Mouse (Mus musculus) heart, adult 9 months (tissue): ENCODE measurements at regions not wholly inside any gene's neighbourhood (a gene's known extent, or its start where the extent isn't known, plus 50 kb on each side); places are given as distances from the start of the nearest gene placed in this dataset.

Source experiments
- DNase-seq, 2 experiments: peaks; one replicate each; pipeline ENCODE4 v3.0.0; 2022; ENCODE audit warnings: low spot score in 2 of 2

DNA sequence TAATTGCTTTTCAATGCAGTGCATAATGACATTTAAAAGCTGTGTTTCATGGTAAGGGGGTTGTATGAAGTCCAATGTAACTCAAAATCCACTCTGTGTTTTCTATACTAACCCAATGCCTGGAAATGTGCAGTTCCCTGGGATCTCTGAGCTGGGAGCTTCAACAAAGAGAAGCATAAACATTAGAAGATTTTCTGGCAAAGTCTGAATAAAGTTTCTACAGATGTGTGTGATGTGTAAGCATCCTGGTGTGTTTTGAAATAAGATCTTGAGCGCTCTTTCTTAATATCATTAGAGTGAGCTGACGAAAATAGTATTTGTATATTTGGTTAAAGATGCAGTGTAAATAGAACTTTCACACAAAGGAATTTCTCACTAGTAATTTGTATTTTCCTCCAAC lies 212.2 kb upstream of the Ferd3l start:
- no peak for DNase-seq

DNA sequence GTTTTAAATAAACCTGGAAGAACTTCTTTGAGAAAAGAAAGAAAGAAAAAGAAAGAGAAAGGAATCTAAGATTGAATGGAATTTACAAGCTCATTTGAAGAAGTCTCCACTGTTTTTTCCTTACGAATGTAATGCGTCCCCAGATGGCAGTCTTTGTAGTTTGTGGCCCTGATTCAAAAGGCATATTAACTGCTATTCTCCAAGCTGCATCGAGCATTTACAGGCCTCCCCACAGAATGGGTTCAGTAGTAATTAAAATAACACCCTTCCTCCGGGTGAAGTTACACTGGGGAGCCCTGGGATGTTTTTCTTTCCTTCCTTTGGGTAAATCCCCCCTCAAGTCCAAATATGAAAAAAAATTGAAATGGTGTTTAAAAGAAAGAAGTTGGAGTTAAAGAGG lies 211.2 kb upstream of the Ferd3l start:
- DNase-seq, result no peak

DNA sequence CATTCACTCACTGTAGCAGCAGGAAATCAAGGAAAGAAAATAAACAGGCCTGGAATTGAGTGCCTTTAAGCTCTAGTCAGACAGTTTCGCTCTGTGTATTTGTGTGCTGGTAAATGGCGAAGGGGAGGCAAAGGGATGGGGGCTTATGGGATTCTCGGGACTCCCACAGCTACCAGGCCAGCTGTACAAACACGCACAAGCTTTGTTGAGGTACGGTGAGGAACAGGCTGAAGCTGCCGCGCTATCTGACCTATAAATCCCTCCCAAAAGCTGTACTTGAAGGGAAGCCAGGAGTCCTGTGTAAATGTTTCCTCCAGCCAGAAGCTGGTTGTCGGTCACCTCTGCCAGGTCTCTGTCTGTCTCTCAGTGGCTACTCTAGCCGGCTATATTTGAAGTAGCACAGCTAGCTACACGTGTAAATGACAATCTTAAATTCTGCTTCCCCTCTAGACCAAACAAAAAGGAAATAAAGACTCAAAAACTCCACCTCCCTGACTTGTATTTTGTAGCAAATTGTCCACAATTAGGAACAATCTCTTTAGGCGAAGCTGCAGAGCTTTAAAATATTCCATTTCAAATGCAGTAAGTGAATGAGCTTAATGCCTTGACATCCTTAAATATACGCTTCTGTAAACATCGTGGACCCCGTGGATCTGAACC lies 210.5 kb upstream of the Ferd3l start:
- no peak for DNase-seq

DNA sequence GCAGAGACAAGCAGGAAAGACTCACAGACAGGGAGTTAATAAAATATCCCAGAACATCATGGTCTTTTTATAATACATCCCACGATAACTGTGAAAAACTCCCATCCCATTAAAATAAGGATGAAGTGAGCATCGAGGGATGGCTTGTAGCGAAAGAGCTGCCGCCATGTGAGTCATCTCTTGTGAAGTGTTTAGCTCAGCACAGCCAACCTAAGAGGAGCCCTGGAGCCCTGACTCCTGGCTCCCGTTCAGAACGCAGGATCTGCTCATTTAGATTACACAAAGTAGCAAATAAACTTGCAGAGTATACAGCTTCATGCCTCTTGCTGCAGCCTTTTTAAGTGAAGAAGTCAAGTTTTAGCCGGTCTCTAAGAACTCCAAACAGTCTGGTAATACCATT lies 209.2 kb upstream of the Ferd3l start:
- peak; percentile 6 to 14 for DNase-seq

DNA sequence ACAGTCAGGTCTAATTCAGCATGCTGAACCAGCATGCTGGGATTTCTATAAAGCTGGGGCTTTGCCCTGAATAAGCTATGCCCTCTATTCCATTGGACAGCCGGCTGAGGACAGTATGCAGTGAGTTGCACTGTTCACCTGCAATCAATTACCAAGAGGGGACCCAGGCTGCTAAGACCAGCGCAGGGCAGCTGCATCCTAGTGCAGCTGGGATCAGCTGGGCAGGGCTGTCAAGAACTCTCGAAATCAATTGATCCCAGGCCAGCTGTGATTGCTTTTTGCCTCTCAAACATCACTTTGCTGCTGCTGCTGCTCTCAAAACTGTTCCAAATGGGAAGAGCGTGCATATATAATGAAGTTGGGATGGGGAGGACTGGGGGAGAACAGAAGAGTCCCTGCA lies 196.3 kb upstream of the Ferd3l start:
- DNase-seq, result no peak

DNA sequence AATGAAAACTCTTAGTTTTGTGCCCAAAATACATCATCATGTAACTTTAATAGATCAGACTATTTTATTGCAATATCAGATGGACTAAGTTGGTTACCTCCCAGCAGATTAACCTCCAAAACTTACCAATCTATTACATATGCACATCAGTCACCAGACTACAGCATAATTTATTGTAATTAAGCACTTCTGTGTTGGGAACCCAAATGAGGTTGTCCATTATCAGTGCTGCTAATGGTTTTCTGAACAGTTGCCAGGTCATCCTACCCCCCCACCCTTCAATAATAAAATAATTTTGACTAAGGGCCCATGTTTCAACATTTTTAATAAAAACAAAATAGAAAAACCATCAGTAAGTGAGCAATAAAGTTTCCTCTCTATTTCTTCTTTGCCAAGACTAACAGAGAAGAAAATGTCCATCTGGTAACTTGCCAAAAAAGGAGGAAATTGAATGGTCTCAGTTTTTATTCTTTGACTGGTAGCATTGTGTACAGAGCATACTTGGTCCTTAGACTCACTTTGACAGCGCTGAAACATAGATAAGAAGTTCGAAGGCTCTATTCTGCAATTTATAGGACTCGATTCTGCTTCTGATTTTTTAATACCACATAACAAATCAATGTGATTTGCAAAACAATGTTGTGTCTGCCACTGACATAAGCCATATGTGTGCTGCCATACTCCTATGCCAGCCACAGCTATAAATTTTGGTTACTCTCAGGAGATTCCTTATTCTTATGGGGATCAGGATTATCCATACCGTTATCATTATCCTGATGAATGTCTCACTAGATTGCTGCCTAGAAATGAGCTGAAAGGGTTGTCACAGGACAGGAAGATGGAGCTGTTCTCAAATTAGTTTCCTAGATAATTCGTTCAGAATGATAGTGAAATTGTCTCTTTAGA lies 152.4 kb upstream of the Ferd3l start:
- DNase-seq, result no peak

DNA sequence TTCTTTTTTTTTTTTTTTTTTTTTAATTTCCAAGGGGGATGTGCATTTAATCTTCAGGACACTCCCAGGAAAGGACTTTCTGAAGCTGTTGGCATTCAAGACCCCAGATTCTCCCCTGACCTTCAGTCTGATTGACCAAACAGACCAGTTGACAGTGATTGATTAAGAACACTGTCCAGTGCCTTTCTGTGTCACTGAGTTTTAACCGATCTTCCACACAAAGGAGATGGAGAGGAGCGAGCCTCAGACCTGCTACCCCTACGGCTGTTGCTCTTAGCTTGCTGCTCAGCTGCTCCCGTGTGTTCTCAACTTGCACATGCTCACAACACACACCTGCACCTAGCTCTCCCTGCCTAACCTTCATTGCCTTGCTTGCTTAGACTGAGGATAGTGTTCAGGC lies 149.7 kb upstream of the Ferd3l start:
- no peak for DNase-seq

DNA sequence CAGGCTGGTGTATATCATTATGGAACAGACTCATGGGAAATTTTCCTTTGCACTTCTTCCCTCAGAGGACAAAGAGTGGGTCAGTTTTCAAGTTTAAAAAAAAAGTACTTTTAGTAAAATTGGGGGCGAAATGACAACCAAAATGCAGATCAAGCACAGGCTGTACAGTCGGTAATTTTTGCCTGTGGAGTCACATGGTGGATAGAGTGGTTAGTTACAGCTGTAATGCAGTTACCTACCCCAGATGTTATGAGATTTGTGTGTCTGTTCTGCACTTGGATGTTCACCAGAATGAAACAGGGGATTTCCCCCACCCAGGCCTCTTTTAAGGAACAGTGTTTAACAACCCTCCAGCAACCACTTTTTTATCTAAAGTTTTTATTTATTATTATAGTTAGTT lies 148.3 kb upstream of the Ferd3l start:
- DNase-seq, result no peak

DNA sequence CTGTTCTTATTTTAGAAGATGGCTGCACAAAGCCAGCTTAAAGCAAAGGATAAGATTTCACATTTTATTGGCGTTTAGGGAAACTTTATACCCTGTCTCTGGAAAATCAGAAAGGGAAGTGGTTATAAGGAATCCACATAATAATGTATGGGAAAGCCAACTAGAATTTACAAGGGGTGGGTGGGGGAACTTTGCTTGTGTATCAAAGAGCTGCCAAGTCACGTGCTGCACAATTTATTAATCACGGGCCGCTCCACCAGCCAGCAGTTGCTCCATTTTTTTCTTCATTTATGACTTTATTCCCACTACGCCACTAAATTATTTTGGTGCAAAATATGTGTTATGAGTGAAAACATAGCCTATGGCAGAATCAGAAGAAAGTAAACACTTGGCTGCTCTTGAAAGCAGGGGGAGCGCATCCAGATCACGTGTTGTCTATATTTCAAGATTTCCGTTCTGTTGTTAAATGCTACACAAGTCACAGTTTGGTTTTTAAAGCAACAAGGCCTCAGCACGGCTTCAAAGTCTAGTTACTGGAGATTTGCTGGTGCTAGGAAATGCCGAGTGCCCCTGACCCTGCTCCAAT lies 123.9 kb upstream of the Ferd3l start:
- DNase-seq, result no peak

DNA sequence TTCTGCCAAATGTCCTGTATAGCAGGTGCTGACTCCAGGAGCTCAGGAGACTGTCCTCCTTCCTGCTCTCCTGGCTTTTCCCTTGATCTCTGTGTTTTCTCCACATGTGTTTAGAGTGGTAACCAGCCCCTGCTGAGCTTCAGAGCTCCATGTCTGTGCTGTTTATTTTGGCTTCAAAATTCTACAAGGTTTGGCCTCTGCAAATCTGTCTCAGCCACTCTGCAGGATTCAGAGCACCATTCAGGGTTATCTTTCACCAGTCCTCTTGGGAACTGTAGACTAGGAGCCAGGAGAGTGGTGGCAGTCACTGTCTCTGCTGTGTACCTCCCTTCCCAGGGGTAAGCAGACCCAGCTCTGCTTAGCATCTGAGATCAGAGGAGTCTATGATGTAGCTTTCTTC lies 102.7 kb upstream of the Ferd3l start:
- no peak for DNase-seq

DNA sequence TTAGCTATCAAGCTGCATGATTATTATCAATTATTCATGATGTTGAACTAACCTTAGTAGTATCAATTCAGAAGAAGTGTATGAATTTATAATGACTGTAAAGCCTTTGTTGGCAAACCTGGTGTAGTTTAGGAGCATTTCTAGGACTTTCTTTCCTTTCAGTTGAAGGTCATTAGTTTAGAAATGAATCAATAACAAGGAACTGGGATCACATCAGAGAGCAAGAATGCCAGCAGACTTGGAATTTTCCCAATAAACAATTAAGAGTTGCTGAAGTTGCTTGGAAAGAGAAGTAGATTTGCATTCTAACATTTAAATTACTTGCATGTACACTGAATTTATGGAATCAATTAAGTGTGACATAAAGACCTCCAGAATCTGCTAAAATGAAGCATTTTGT lies 79.1 kb upstream of the Ferd3l start:
- DNase-seq, result no peak

DNA sequence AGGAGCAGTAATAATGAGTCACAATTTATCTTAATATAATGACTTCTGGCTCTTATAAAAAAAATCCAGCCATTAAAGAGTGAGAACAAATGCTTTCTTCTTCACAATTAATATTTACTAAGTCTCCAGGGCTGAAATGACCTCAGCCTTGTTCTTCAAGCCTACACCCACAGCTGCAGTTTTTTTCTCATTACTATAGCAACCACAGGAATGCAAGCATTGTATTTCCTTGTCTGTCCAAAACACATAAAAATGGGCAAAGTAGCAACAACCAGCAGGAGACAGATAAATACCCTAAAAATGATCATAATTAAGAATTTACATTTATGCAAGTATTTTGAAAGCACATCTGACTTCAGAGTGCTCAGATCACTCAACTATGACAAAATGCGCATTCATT lies 76.5 kb upstream of the Ferd3l start:
- DNase-seq, result no peak
